Mouse (Mus musculus): ENCODE results near the gene Scamp2. TPM values are rescaled to one million over a fixed set of nuclear protein-coding genes. Genes with fewer than 3 reads are reported as not detected.

Gene Scamp2
- total RNA-seq, 4 experiments from 2014 or later = 35.5 to 42.9 (median 37.1) TPM

DNA sequence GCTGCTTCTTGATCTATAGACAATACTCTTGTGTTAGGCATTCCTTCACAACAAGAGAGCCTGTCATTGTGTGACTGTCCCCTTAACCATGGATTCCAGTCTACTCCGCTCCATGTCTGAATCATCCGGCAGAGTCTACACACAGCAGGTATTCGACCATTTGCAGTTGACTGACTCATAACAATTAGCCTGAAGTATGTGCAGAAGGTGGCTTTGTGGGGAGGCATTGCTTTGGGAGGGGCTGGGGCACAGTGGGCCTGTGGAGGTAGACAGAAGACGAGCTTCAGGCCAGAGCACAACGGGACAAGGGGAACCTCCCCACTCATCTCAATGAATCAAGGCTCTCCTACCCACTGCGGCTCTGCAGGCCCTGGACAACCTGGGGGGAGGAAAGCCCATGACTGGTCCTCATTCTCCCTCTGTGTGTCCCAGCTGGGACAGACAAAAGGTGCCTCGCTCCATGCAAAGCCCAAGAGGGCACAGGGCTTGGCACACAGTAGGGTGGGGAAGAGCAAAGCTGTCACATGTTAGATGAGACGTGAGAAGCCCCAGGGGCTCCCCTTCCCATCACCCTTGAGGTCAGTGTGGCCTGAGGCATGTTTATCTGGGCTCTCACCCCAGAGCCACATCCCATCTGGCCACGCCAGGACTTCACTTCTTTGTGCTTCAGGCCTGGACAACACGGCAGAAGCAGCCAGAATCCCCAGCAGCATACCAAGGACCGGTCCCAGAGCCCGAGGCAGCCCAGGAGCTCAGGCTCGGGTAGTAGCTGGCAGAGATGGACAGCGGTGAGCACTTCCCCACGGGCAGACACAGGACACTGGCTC lies 65.1 kb downstream of the Scamp2 start:
- DNase-seq (ENCODE audit: low spot score in 2 of 2) = no peak

DNA sequence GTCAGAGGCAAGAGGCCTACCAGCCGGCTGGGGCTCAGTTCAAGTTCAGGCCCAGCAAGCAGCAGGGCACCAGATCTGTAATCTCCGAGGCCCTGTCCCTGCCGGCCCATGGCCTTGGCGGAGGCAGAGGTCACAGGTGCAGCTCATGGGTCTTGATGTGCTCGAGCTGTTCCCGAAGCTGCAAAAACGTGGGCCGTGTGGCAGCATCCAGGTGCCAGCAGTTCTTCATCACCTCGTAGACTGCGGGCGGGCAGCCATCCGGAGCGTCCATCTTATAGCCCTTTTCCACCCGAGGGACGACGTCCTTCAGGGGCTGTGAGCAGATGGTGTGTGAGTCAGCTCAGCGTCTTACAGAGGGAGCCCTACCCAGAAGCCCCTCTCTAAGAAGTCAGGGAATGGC lies 66.4 kb downstream of the Scamp2 start:
- DNase-seq (ENCODE audit: low spot score in 2 of 2) = no peak

DNA sequence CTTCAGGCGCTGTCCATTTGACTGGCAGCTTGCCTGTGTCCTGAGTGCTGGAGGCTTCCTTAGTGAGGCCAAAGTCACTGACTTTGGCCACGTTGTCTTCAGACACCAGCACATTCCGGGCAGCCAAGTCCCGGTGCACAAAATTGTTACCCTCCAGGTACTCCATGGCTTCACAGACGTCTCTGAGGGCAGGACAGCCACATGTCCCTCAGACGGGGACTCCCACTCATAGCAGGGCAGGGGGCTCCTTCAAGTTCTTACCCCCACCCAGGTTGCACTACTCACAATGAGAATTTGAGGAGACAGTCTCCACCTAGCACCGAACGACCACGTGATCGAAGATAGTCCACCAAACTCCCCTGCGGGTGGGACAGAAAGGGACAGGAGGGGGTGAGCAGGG lies 67.1 kb downstream of the Scamp2 start:
- no peak for DNase-seq (ENCODE audit: low spot score in 2 of 2)

DNA sequence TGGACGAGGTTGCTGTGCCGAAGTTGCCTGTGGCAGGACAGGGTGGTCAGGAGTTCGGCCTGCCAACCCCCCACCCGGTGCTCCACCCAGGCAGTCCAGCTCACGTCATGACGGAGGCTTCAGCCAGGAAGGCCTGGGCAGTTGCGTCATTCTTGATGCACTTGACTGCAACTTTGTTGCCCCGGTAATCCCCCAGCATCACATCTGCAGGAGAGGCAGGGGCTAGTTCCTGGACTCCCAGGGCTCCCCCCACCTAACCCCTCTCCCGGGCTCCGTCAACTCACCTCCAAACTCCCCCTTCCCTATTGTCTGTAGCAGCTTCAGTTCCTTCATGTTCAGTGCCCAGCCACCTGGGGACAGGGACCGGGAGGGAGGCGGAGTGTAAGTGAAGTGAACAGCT lies 68.0 kb downstream of the Scamp2 start:
- DNase-seq (ENCODE audit: low spot score in 2 of 2) = no peak

DNA sequence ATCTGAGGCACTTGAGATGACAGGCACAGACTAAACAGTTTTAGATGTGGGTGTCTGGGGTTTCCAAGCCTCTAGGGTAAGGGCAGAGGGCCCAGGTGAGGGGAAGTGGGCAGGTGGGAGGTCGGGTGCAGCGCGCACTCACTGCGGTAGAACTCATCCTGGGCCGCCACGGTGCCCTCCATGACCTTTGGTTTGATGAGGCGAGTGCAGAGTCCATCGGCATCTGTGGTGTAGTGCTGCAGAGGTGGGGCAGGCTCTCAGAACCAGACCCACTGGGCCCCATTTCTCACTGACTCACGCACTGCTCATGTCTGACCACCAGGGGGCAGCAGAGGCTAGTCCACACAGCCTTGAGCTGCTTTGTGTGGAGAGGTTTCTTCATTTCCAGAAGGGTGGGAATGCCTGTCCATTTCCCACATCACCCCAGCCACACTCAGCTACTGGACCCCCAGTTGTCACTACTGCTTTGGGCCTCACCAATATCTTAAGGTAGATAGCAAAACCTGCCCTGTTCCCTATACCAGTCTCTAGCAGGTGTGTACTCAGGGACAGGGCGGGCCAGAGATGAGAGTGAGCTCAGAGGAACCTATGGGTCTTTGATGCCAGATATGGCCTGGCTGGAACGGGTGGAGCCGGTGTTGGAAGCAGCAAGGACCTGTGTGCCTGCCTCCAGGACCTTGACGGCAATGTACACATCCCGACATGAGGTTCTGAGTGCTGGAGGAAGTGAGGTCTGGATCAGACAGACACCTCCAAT lies 68.6 kb downstream of the Scamp2 start:
- DNase-seq (ENCODE audit: low spot score in 2 of 2) = peak; percentile 48 to 50

DNA sequence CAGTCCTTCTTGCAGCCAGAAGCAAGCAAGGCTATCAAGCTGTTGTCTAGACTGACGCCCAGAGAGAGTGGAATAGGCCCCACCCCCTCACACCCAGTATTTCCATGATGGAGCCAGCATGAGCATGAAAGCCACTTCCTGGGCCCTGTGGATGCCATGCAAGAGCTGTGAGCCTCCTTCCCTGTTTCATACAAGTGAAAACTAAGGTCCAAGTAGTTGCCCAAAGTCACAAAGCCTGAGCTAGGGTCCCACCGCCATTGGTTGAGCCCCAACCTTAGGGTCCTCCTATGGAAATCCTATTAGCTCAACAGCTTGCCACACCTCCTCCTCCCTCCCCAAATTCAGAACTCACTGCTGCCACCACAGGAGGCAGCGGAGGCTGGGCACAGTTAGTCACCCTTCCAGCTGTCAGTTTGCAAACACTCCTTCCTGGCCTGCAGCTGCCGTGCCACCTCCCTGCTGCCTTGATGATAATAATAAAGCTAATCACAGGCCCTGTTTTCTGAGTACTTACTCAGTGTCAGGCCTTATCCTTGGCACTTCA lies 72.8 kb downstream of the Scamp2 start:
- DNase-seq (ENCODE audit: low spot score in 2 of 2) = no peak

DNA sequence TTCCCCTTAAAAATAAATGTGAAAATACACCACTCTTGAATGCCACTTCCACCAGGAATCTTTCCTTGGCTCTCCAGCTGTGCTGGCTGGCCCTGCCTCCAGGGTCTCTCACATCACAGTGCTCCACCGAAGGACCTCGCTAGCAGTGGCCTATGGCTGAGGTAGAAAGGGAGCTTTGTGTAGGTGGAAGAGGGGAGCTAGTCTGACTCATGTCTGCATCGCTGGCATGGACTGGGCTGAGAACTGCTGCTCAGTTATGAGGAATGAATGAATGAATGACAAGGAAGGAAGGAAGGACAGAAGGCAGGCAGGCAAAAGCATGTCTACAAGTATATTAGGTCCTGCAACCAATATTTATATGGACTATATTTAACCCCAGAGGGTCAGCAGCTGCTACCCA lies 76.5 kb downstream of the Scamp2 start:
- DNase-seq (ENCODE audit: low spot score in 2 of 2) = no peak

DNA sequence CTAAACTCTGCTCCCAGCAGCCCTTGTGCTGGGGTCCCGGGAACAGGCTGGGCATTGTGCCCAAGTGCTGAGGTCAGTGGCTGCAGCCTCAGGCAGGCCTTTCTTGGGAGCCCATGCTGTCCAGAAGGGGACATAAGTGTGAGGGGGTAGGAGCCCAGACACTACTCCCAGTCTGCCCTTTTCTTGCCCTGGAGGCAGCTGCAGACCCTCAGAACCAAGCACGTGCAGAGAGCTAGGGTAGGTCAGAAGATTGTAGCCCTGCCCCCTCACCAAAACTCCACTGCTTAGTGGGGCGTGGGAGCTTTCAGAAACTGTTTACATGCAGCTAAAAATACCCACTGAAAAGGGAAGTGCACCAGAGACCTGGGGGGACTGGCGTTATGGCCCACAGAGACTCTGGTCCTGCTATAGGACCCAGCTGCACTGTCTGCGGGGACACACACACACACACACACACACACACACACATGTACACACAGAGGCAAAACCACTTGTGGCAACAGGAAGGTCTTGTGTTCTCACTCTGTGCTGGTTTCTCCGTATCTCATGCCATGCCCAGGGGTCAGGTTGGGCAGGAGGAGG lies 77.1 kb downstream of the Scamp2 start:
- peak in 1 of 2 experiments; percentile 39 for DNase-seq (ENCODE audit: low spot score in 2 of 2)

Other genes with a start within 250 kb of the Scamp2 start
- gene Ppcdc, start 120.8 kb upstream of the Scamp2 start, total RNA-seq (2022) = 10 to 100 TPM in 1 of 4 experiments, 1 to 10 TPM in 3; 7.0 to 10.8 (median 7.6) TPM
- 1 to 10 TPM in 1 of 4 experiments, under 1 TPM in 3; 0.34 to 1.3 (median 0.76) TPM for gene Scamp5, start 92.9 kb upstream of the Scamp2 start, total RNA-seq (2022)
- gene Rpp25, start 56.9 kb upstream of the Scamp2 start, total RNA-seq (2022) = not detected
- gene Cox5a, start 39.7 kb upstream of the Scamp2 start, total RNA-seq (2022) = 1,000 to 10,000 TPM; 1,141 to 1,247 (median 1,173) TPM
- 1 to 10 TPM; 4.3 to 6.5 (median 5.5) TPM for gene Fam219b, start 23.4 kb upstream of the Scamp2 start, total RNA-seq (2022)
- gene Mpi, start 8.2 kb upstream of the Scamp2 start, total RNA-seq (2022) = 10 to 100 TPM; 71.2 to 89.3 (median 74.4) TPM
- gene Ulk3, start 28.5 kb downstream of the Scamp2 start, total RNA-seq (2022) = 1 to 10 TPM; 3.3 to 4.8 (median 4.2) TPM
- not detected for gene Cplx3, start 45.3 kb downstream of the Scamp2 start, total RNA-seq (2022)
- not detected for gene Lman1l, start 59.8 kb downstream of the Scamp2 start, total RNA-seq (2022)
- gene Csk, start 92.7 kb downstream of the Scamp2 start, total RNA-seq (2022) = 10 to 100 TPM in 1 of 4 experiments, 1 to 10 TPM in 3; 8.0 to 10.5 (median 8.8) TPM
- not detected for gene Cyp1a2, start 122.8 kb downstream of the Scamp2 start, total RNA-seq (2022)
- under 1 TPM; 0.41 to 0.60 (median 0.52) TPM for gene Cyp1a1, start 127.0 kb downstream of the Scamp2 start, total RNA-seq (2022)
- gene Edc3, start 147.6 kb downstream of the Scamp2 start, total RNA-seq (2022) = 1 to 10 TPM; 4.8 to 6.7 (median 6.3) TPM
- 10 to 100 TPM; 41.4 to 61.1 (median 44.6) TPM for gene Clk3, start 204.9 kb downstream of the Scamp2 start, total RNA-seq (2022)

All from gastrocnemius, adult 8-10 months (tissue).